Mouse (Mus musculus) embryonic facial prominence, embryonic 14.5 days (tissue): ENCODE data around the gene Ninl. TPM values are rescaled to one million over a fixed set of nuclear protein-coding genes. Genes with fewer than 3 reads are reported as not detected.

Experiments used
- ATAC-seq: fragments of 200-750 bp; cut with Nextera tagmentation; 2 replicates; pipeline ENCODE4 v1.8.0; 2017; ENCODE audit warnings: low read depth, moderate number of reproducible peaks, moderate TSS enrichment
- DNase-seq: peaks from one replicate; pipeline ENCODE4 v3.0.0-alpha.2; 2015; ENCODE audit warnings: low spot score
- H3K27ac ChIP-seq: fragments of 300-500 bp; sonication (generic); replicated peaks from 2 replicates; pipeline ENCODE4 v1.5.1; 2014; ENCODE audit warnings: low read depth, mild to moderate bottlenecking, low read length, moderate library complexity
- H3K27me3 ChIP-seq: fragments of 300-500 bp; sonication (generic); replicated peaks from 2 replicates; pipeline ENCODE4 v1.6.1; 2014; ENCODE audit warnings: low read length; ENCODE audit not compliant: control insufficient read depth, insufficient read depth
- H3K36me3 ChIP-seq: fragments of 300-500 bp; sonication (generic); 2 replicates; pipeline ENCODE4 v1.6.1; 2014; ENCODE audit warnings: low read length, mixed read lengths; ENCODE audit not compliant: control insufficient read depth, insufficient read depth
- H3K4me1 ChIP-seq: fragments of 300-500 bp; sonication (generic); 2 replicates; pipeline ENCODE4 v1.6.1; 2014; ENCODE audit warnings: antibody characterized with exemption, low read length; ENCODE audit not compliant: control insufficient read depth, insufficient read depth
- H3K4me2 ChIP-seq: fragments of 300-500 bp; sonication (generic); 2 replicates; pipeline ENCODE4 v1.6.1; 2014; ENCODE audit warnings: low read depth, mild to moderate bottlenecking, low read length, moderate library complexity, mixed read lengths
- H3K4me3 ChIP-seq: fragments of 300-500 bp; sonication (generic); 2 replicates; pipeline ENCODE4 v1.5.1; 2014; ENCODE audit warnings: low read depth, mild to moderate bottlenecking, low read length
- H3K9ac ChIP-seq: fragments of 300-500 bp; sonication (generic); 2 replicates; pipeline ENCODE4 v1.6.1; 2014; ENCODE audit warnings: low read depth, mild to moderate bottlenecking, low read length, moderate library complexity, mixed read lengths
- H3K9me3 ChIP-seq: fragments of 300-500 bp; sonication (generic); 2 replicates; pipeline ENCODE4 v1.6.1; 2016; ENCODE audit warnings: low read length; ENCODE audit not compliant: control insufficient read depth
- WGBS: fragments of 180-500 bp; shearing (Covaris S2); extraction: QIAGEN DNeasy Blood & Tissue Kit; methylation state at CpG from one replicate; pipeline ENCODE4 v1.1.7; 2014; 5-methylcytosine and 5-hydroxymethylcytosine counted together
- polyA plus RNA-seq: library from polyadenylated mRNA; unstranded; fragments of >200 nt; fragmentation: Nextera tagmentation; extraction: Ambion mirVana; gene quantifications from 2 replicates; pipeline ENCODE4 v1.2.1, GENCODE M21; 2014

The Ninl gene
- 6.1 TPM in 2 replicates for polyA plus RNA-seq

- H3K4me2 ChIP-seq, result peak within 1 kb of the TSS; percentile 73
- 0% methylated on average over 13 of the region's 34 CpGs for WGBS
- no peaks in the 10 kb centered on the region for H3K27me3 ChIP-seq
- peak; percentile 98 for DNase-seq
- no peaks in the 10 kb centered on the region for H3K36me3 ChIP-seq
- peak; percentile 93 for ATAC-seq
- peak within 1 kb of the TSS; percentile 82 for H3K27ac ChIP-seq
- peak within 1 kb of the TSS; percentile 97 for H3K4me3 ChIP-seq
- no peaks in the 10 kb centered on the region for H3K9me3 ChIP-seq
- peak within 1 kb of the TSS; percentile 99 for H3K9ac ChIP-seq
- H3K4me1 ChIP-seq, result peaks cover 8% of the 10 kb centered on the region
These were observed at the start of gene Ninl, which contains the start of gene Nanp for GRCm38 (mm10) chr2:151039232-151039695. Ninl (minus strand) TSS chr2:151039382. Nanp (minus strand) TSS chr2:151039398.

- Histone ChIP-seq H3K4me3 (no peak overlapping the region), H3K36me3 (no peaks in the 10 kb centered on the region), H3K9ac (no peak overlapping the region), H3K4me1 (no peaks in the 10 kb centered on the region), H3K27ac (no peak overlapping the region), H3K4me2 (no peak overlapping the region), H3K27me3 (no peaks in the 10 kb centered on the region), H3K9me3 (no peaks in the 10 kb centered on the region)
- 86% methylated on average over 1 of the region's 1 CpGs for WGBS
- no peak for ATAC-seq
- DNase-seq, result no peak
These were observed 17.5 kb upstream of the Ninl start for GRCm38 (mm10) chr2:151056637-151057036.

GRCm38 (mm10) chr2:151040411-151040810, 1.2 kb upstream of the Ninl start:
- Histone ChIP-seq H3K9me3 (no peaks in the 10 kb centered on the region), H3K9ac (no peak overlapping the region), H3K4me1 (peaks cover 8% of the 10 kb centered on the region), H3K27me3 (no peaks in the 10 kb centered on the region), H3K27ac (no peak overlapping the region), H3K4me2 (no peak overlapping the region), H3K36me3 (no peaks in the 10 kb centered on the region), H3K4me3 (no peak overlapping the region)
- DNase-seq, result no peak
- 85% methylated on average over 1 of the region's 1 CpGs for WGBS
- no peak for ATAC-seq

GRCm38 (mm10) chr2:151039726-151040125, 544 bp upstream of the Ninl start:
- DNase-seq, result no peak
- no peaks in the 10 kb centered on the region for H3K9me3 ChIP-seq
- peak; percentile 24 for ATAC-seq
- no peak overlapping the region; the same call in 1 of the 2 replicates for H3K27ac ChIP-seq
- H3K9ac ChIP-seq, result peak overlapping the region; percentile 99
- H3K4me1 ChIP-seq, result peaks cover 8% of the 10 kb centered on the region
- H3K4me3 ChIP-seq, result peak overlapping the region; percentile 97
- WGBS, result 45% methylated on average over 8 of the region's 8 CpGs
- no peaks in the 10 kb centered on the region for H3K36me3 ChIP-seq
- peak overlapping the region; percentile 73 for H3K4me2 ChIP-seq
- no peaks in the 10 kb centered on the region for H3K27me3 ChIP-seq

- Histone ChIP-seq H3K27ac (peak overlapping the region; percentile 82), H3K4me3 (peak overlapping the region; percentile 97), H3K36me3 (no peaks in the 10 kb centered on the region), H3K4me2 (peak overlapping the region; percentile 73), H3K27me3 (no peaks in the 10 kb centered on the region), H3K9me3 (no peaks in the 10 kb centered on the region), H3K4me1 (peaks cover 8% of the 10 kb centered on the region), H3K9ac (peak overlapping the region; percentile 99)
- WGBS, result 0% methylated on average over 14 of the region's 30 CpGs
- ATAC-seq (peak; percentile 65), DNase-seq (peak; percentile 65)
These were observed 365 bp downstream of the Ninl start for GRCm38 (mm10) chr2:151038811-151039222.

GRCm38 (mm10) chr2:151037876-151038552, 1.2 kb downstream of the Ninl start:
- Histone ChIP-seq H3K27me3 (no peaks in the 10 kb centered on the region), H3K4me1 (peaks cover 8% of the 10 kb centered on the region), H3K27ac (no peak overlapping the region), H3K4me2 (peak overlapping the region; percentile 73), H3K4me3 (peak overlapping the region; percentile 97), H3K9ac (peak overlapping the region; percentile 99), H3K36me3 (no peaks in the 10 kb centered on the region), H3K9me3 (no peaks in the 10 kb centered on the region)
- no peak for ATAC-seq
- 65% methylated on average over 18 of the region's 18 CpGs for WGBS
- DNase-seq, result no peak

GRCm38 (mm10) chr2:151037292-151037691, 1.9 kb downstream of the Ninl start:
- Histone ChIP-seq H3K4me3 (no peak overlapping the region; the same call in 1 of the 2 replicates), H3K36me3 (no peaks in the 10 kb centered on the region), H3K27me3 (no peaks in the 10 kb centered on the region), H3K9ac (no peak overlapping the region), H3K9me3 (no peaks in the 10 kb centered on the region), H3K4me2 (peak overlapping the region; percentile 73; the same call in 1 of the 2 replicates), H3K4me1 (peaks cover 8% of the 10 kb centered on the region), H3K27ac (no peak overlapping the region)
- WGBS, result 91% methylated on average over 1 of the region's 1 CpGs
- no peak for ATAC-seq
- no peak for DNase-seq

GRCm38 (mm10) chr2:151036721-151037120, 2.5 kb downstream of the Ninl start:
- peaks cover 8% of the 10 kb centered on the region for H3K4me1 ChIP-seq
- 98% methylated on average over 2 of the region's 2 CpGs for WGBS
- no peak for ATAC-seq
- H3K27me3 ChIP-seq, result no peaks in the 10 kb centered on the region
- H3K36me3 ChIP-seq, result no peaks in the 10 kb centered on the region
- no peak for DNase-seq
- H3K4me2 ChIP-seq, result no peak overlapping the region
- H3K4me3 ChIP-seq, result no peak overlapping the region
- no peaks in the 10 kb centered on the region for H3K9me3 ChIP-seq
- no peak overlapping the region for H3K9ac ChIP-seq
- no peak overlapping the region for H3K27ac ChIP-seq

- Histone ChIP-seq H3K27me3 (no peaks in the 10 kb centered on the region), H3K4me1 (peaks cover 8% of the 10 kb centered on the region), H3K4me2 (no peak overlapping the region), H3K36me3 (peaks cover under 1% of the 10 kb centered on the region), H3K4me3 (no peak overlapping the region), H3K9ac (no peak overlapping the region), H3K9me3 (no peaks in the 10 kb centered on the region), H3K27ac (no peak overlapping the region)
- ATAC-seq (no peak), DNase-seq (no peak)
- 88% methylated on average over 3 of the region's 3 CpGs for WGBS
These were observed 4.7 kb downstream of the Ninl start for GRCm38 (mm10) chr2:151034435-151034834.
